Mouse (Mus musculus): ENCODE measurements around the gene Lrrn1.

- TF ChIP-seq TCF12 (IDR thresholded peaks at IDR 0.05; ENCODE audit: low read depth, low read length) (no peak), USF1 (IDR thresholded peaks at IDR 0.05; ENCODE audit: low read depth, low read length) (no peak), CTCF (conservative IDR thresholded peaks at IDR 0.05 in 1 of 2, IDR thresholded peaks at IDR 0.05 in 1 of 2; ENCODE audit: low read depth in 2 of 2, low read length in 2 of 2) (no peak), POLR2A (IDR thresholded peaks at IDR 0.05; ENCODE audit: low read depth, low read length) (no peak), EP300 (IDR thresholded peaks at IDR 0.05; ENCODE audit: low read length) (no peak)
Measured at GRCm38 (mm10) chr6:107562255-107562654, 32.7 kb downstream of the Lrrn1 start.

Data from CH12.LX (cell line).